Mouse (Mus musculus) macrophage (primary cell): ENCODE data around the gene Gm4792. TPM values are rescaled to one million over a fixed set of nuclear protein-coding genes. Genes with fewer than 3 reads are reported as not detected.

Source experiments
- H3K27ac ChIP-seq: fragments of 350-480 bp; formaldehyde crosslinking; 2 replicates; pipeline ENCODE4 v1.9.0; 2021
- H3K36me3 ChIP-seq: fragments of 350-480 bp; formaldehyde crosslinking; 2 replicates; pipeline ENCODE4 v1.9.0; 2021; ENCODE audit errors: inconsistent target
- H3K4me3 ChIP-seq: fragments of 350-480 bp; formaldehyde crosslinking; 2 replicates; pipeline ENCODE4 v1.9.0; 2021; ENCODE audit errors: inconsistent target
- H3K79me2 ChIP-seq: fragments of 350-480 bp; formaldehyde crosslinking; 2 replicates; pipeline ENCODE4 v1.9.0; 2021; ENCODE audit errors: inconsistent target
- WGBS: methylation state at CpG from one replicate; pipeline ENCODE4 v1.1.7; 2026; ENCODE audit warnings: inconsistent platforms; ENCODE audit not compliant: missing documents; 5-methylcytosine and 5-hydroxymethylcytosine counted together
- polyA plus RNA-seq: library from polyadenylated mRNA; stranded (reverse); fragments of 250-400 nt; gene quantifications from 3 replicates; pipeline ENCODE4 v1.2.4, GENCODE M21; 2018; ENCODE audit warnings: inconsistent platforms

The Gm4792 gene
- polyA plus RNA-seq, 1 experiment from 2014 or later: not detected

GRCm38 (mm10) chr10:94313146-94313545, 14.6 kb upstream of the Gm4792 start:
- H3K4me3 ChIP-seq: no peak overlapping the region
- no peak overlapping the region for H3K27ac ChIP-seq
- 98% methylated on average over 4 of the region's 4 CpGs for WGBS
- no peaks in the 10 kb centered on the region for H3K79me2 ChIP-seq
- no peaks in the 10 kb centered on the region for H3K36me3 ChIP-seq

GRCm38 (mm10) chr10:94312007-94312715, 13.7 kb upstream of the Gm4792 start:
- Histone ChIP-seq H3K4me3 (no peak overlapping the region), H3K36me3 (no peaks in the 10 kb centered on the region), H3K27ac (no peak overlapping the region), H3K79me2 (no peaks in the 10 kb centered on the region)
- 2% methylated on average over 45 of the region's 45 CpGs for WGBS

- Histone ChIP-seq H3K36me3 (no peaks in the 10 kb centered on the region), H3K27ac (no peak within 1 kb of the TSS)
- 8% methylated on average over 19 of the region's 19 CpGs for WGBS
Measured at GRCm38 (mm10) chr10:94311511-94312006, 13.1 kb upstream of the Gm4792 start, which contains the start of gene Tmcc3. Gene Tmcc3 (plus strand): TSS chr10:94311949.

GRCm38 (mm10) chr10:94310499-94311267, 12.2 kb upstream of the Gm4792 start:
- Histone ChIP-seq H3K4me3 (no peak overlapping the region), H3K36me3 (no peaks in the 10 kb centered on the region), H3K27ac (no peak overlapping the region), H3K79me2 (no peaks in the 10 kb centered on the region)
- WGBS: 83% methylated on average over 5 of the region's 9 CpGs

More at GRCm38 (mm10) chr10:94311511-94312006, 13.1 kb upstream of the Gm4792 start, which contains the start of gene Tmcc3:
- no peak within 1 kb of the TSS for H3K4me3 ChIP-seq
- no peaks in the 10 kb centered on the region for H3K79me2 ChIP-seq

- Histone ChIP-seq H3K4me3 (no peak overlapping the region), H3K27ac (no peak overlapping the region), H3K36me3 (no peaks in the 10 kb centered on the region), H3K79me2 (no peaks in the 10 kb centered on the region)
- WGBS: 58% methylated on average over 5 of the region's 5 CpGs
Measured at GRCm38 (mm10) chr10:94305526-94305925, 7.0 kb upstream of the Gm4792 start.

- WGBS: 82% methylated on average over 9 of the region's 9 CpGs
- H3K79me2 ChIP-seq: no peaks in the 10 kb centered on the region
- no peak overlapping the region for H3K4me3 ChIP-seq
- H3K27ac ChIP-seq: no peak overlapping the region
- H3K36me3 ChIP-seq: no peaks in the 10 kb centered on the region
Measured at GRCm38 (mm10) chr10:94304064-94304657, 5.7 kb upstream of the Gm4792 start.

- Histone ChIP-seq H3K79me2 (no peaks in the 10 kb centered on the region), H3K36me3 (no peaks in the 10 kb centered on the region), H3K27ac (no peak overlapping the region), H3K4me3 (no peak overlapping the region)
- WGBS: 83% methylated on average over 2 of the region's 2 CpGs
Measured at GRCm38 (mm10) chr10:94299301-94299700, 798 bp upstream of the Gm4792 start.

GRCm38 (mm10) chr10:94295923-94296605, 2.4 kb downstream of the Gm4792 start:
- H3K27ac ChIP-seq: no peak overlapping the region
- H3K79me2 ChIP-seq: no peaks in the 10 kb centered on the region
- H3K36me3 ChIP-seq: no peaks in the 10 kb centered on the region
- no peak overlapping the region for H3K4me3 ChIP-seq
- WGBS: 98% methylated on average over 5 of the region's 5 CpGs

GRCm38 (mm10) chr10:94294933-94295750, 3.4 kb downstream of the Gm4792 start:
- no peaks in the 10 kb centered on the region for H3K79me2 ChIP-seq

GRCm38 (mm10) chr10:94294437-94294836, 4.1 kb downstream of the Gm4792 start:
- Histone ChIP-seq H3K27ac (no peak overlapping the region), H3K79me2 (no peaks in the 10 kb centered on the region), H3K4me3 (no peak overlapping the region), H3K36me3 (no peaks in the 10 kb centered on the region)
- WGBS: 97% methylated on average over 5 of the region's 5 CpGs

More at GRCm38 (mm10) chr10:94294933-94295750, 3.4 kb downstream of the Gm4792 start:
- 83% methylated on average over 6 of the region's 6 CpGs for WGBS
- no peak overlapping the region for H3K4me3 ChIP-seq
- no peak overlapping the region for H3K27ac ChIP-seq
- H3K36me3 ChIP-seq: no peaks in the 10 kb centered on the region

- Histone ChIP-seq H3K4me3 (no peak overlapping the region), H3K79me2 (no peaks in the 10 kb centered on the region), H3K36me3 (no peaks in the 10 kb centered on the region), H3K27ac (no peak overlapping the region)
- WGBS: 91% methylated on average over 6 of the region's 7 CpGs
Measured at GRCm38 (mm10) chr10:94282797-94283196, 15.7 kb downstream of the Gm4792 start.

GRCm38 (mm10) chr10:94282179-94282578, 16.3 kb downstream of the Gm4792 start:
- H3K4me3 ChIP-seq: no peak overlapping the region
- no peak overlapping the region for H3K27ac ChIP-seq
- no peaks in the 10 kb centered on the region for H3K36me3 ChIP-seq
- 89% methylated on average over 8 of the region's 8 CpGs for WGBS
- no peaks in the 10 kb centered on the region for H3K79me2 ChIP-seq

- no peak overlapping the region for H3K27ac ChIP-seq
- no peak overlapping the region for H3K4me3 ChIP-seq
- WGBS: 70% methylated on average over 2 of the region's 2 CpGs
- no peaks in the 10 kb centered on the region for H3K79me2 ChIP-seq
- H3K36me3 ChIP-seq: no peaks in the 10 kb centered on the region
Measured at GRCm38 (mm10) chr10:94276511-94276910, 22.0 kb downstream of the Gm4792 start.
